Mouse (Mus musculus) liver, embryonic 12.5 days (tissue): ENCODE measurements around the gene Adamtsl1. TPM values are rescaled to one million over a fixed set of nuclear protein-coding genes. Genes with fewer than 3 reads are reported as not detected.

Source experiments
- ATAC-seq: fragments of 200-750 bp; cut with Nextera tagmentation; 2 replicates; pipeline ENCODE4 v1.8.0; 2017; ENCODE audit warnings: moderate number of reproducible peaks, mild to moderate bottlenecking, moderate library complexity
- H3K27ac ChIP-seq: fragments of 300-500 bp; sonication (generic); 2 replicates; pipeline ENCODE4 v1.5.1; 2016; ENCODE audit warnings: mild to moderate bottlenecking
- H3K27me3 ChIP-seq: fragments of 300-500 bp; sonication (generic); replicated peaks from 2 replicates; pipeline ENCODE4 v1.6.1; 2016; ENCODE audit warnings: mild to moderate bottlenecking, moderate library complexity
- H3K36me3 ChIP-seq: fragments of 300-500 bp; sonication (generic); 2 replicates; pipeline ENCODE4 v1.6.1; 2016; ENCODE audit warnings: mild to moderate bottlenecking, moderate library complexity
- H3K4me1 ChIP-seq: fragments of 300-500 bp; sonication (generic); 2 replicates; pipeline ENCODE4 v1.6.1; 2016
- H3K4me2 ChIP-seq: fragments of 300-500 bp; sonication (generic); 2 replicates; pipeline ENCODE4 v1.6.1; 2016; ENCODE audit warnings: mild to moderate bottlenecking, moderate library complexity
- H3K4me3 ChIP-seq: fragments of 300-500 bp; sonication (generic); 2 replicates; pipeline ENCODE4 v1.5.1; 2016; ENCODE audit warnings: mild to moderate bottlenecking, moderate library complexity
- H3K9ac ChIP-seq: fragments of 300-500 bp; sonication (generic); 2 replicates; pipeline ENCODE4 v1.6.1; 2016; ENCODE audit warnings: mild to moderate bottlenecking, moderate library complexity
- H3K9me3 ChIP-seq: fragments of 300-500 bp; sonication (generic); replicated peaks from 2 replicates; pipeline ENCODE4 v1.6.1; 2016; ENCODE audit warnings: mild to moderate bottlenecking, moderate library complexity
- WGBS: fragments of 180-500 bp; shearing (Covaris S2); methylation state at CpG from one replicate; pipeline ENCODE4 v1.1.7; 2016; ENCODE audit not compliant: insufficient replicate concordance; 5-methylcytosine and 5-hydroxymethylcytosine counted together
- polyA plus RNA-seq: library from polyadenylated mRNA; unstranded; fragments of >200 nt; fragmentation: Nextera tagmentation; extraction: Ambion mirVana; gene quantifications from 2 replicates; pipeline ENCODE4 v1.2.1, GENCODE M21; 2016

Gene Adamtsl1
- polyA plus RNA-seq, 1 experiment from 2014 or later, result 2.4 TPM

DNA sequence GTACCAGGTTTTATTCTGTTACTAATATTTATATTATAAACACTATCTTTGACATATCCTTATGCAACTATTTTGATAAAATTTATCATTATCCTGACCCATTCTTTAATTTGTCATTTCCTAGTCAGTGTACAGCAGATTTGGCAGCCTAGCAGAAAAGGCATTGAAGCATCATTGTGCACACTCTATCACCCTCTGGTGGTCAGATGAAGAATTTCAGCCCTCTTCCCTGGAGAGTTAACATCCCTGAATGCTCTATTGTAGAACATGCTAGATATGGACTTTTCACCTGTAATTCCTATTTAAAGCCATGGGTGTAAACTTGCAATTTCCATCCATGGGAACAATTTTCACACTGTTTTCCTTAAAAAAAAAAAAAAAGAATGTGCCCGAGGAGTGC lies 305.2 kb downstream of the Adamtsl1 start:
- no peak overlapping the region for H3K9ac ChIP-seq
- no peak overlapping the region for H3K4me3 ChIP-seq
- no peaks in the 10 kb centered on the region for H3K9me3 ChIP-seq
- no peaks in the 10 kb centered on the region for H3K27me3 ChIP-seq
- no peak for ATAC-seq
- H3K4me2 ChIP-seq, result no peak overlapping the region
- no peak overlapping the region for H3K27ac ChIP-seq
- H3K36me3 ChIP-seq, result no peaks in the 10 kb centered on the region
- H3K4me1 ChIP-seq, result no peaks in the 10 kb centered on the region
- whole genome bisulfite sequencing, result 63% methylated on average over 1 of the region's 1 CpGs

DNA sequence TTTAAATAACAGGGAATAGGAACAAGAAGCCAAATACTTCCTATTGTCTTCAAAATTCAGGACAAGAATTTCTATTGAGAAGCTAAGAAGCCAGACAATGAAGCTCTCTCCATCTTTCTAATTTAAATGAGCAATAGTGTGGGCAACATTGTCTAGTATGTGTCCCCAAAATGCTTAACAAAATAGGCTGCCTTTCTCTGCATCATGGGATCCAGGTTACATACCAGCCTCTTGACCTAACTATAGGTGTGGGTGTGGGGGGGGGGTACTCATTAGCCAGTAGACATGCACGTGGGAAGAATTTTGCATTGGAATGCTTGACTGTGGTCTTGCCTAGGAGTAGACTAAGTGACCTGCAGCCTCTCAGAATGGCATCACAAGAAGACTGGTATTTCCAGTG lies 305.9 kb downstream of the Adamtsl1 start:
- no peaks in the 10 kb centered on the region for H3K9me3 ChIP-seq
- H3K27me3 ChIP-seq, result no peaks in the 10 kb centered on the region
- no peak overlapping the region for H3K9ac ChIP-seq
- 25% methylated on average over 1 of the region's 1 CpGs for WGBS
- H3K36me3 ChIP-seq, result no peaks in the 10 kb centered on the region
- no peak overlapping the region for H3K4me3 ChIP-seq
- no peak overlapping the region for H3K27ac ChIP-seq
- no peaks in the 10 kb centered on the region for H3K4me1 ChIP-seq
- no peak overlapping the region for H3K4me2 ChIP-seq
- ATAC-seq, result no peak

DNA sequence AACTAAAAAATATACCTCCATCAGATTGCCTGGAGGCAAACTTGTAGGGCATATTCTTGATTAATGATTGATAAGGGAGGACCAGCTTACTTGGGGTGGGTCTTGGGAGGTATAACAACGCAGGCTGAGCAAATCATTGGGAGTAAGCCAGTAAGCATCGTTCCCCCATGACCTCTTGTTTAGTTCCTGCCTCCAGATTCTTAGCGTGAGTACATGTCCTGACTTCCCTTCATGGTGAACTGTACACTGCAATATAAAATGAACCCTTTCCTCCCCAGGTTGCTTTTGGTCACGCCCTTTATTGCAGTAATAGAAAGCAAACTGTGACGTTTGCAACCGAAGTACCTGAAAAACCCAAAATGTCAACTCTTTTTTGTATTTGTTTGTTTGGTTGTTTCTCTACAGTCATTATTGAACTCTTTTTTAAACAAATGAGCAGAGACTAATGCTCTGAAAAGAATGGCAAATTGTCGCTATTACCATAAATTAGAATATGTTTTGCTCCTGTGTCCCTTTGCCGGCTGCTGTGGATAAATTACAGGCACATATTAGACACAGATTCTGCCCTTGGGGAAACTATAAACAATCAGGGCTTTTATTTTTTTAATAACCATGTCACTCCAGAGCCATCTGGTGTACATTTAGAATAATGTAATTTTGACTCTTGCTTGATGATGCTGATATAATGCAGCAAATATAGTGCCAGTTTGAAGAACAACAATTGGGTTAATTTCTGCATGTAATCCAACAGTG lies 310.2 kb downstream of the Adamtsl1 start:
- ATAC-seq, result no peak
- Histone ChIP-seq H3K4me3 (no peak overlapping the region), H3K4me2 (no peak overlapping the region), H3K9me3 (no peaks in the 10 kb centered on the region), H3K27ac (no peak overlapping the region), H3K27me3 (no peaks in the 10 kb centered on the region), H3K36me3 (no peaks in the 10 kb centered on the region), H3K9ac (no peak overlapping the region), H3K4me1 (no peaks in the 10 kb centered on the region)
- WGBS, result 69% methylated on average over 8 of the region's 8 CpGs

DNA sequence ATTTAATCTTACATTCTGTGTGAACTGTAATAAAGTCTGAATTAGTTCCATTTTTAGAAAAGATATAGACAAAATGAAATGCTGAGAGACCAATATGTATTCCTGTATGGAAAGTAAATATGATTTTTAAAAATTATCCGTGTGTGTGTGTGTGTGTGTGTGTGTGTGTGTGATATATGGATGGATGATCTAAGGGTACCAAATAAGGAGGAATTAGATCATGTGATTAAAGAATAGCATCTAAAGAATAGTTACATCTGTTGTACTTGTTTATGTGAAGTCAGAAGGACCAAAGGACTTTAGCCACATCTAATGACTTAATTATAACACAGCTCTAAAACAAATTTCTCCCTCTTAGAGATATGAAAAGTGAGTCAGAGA lies 310.7 kb downstream of the Adamtsl1 start:
- no peaks in the 10 kb centered on the region for H3K4me1 ChIP-seq
- H3K9ac ChIP-seq, result no peak overlapping the region
- no peak overlapping the region for H3K27ac ChIP-seq
- H3K4me3 ChIP-seq, result no peak overlapping the region
- no peaks in the 10 kb centered on the region for H3K9me3 ChIP-seq
- no peak overlapping the region for H3K4me2 ChIP-seq
- H3K36me3 ChIP-seq, result no peaks in the 10 kb centered on the region
- no peak for ATAC-seq
- 45% methylated on average over 1 of the region's 1 CpGs for WGBS
- no peaks in the 10 kb centered on the region for H3K27me3 ChIP-seq

DNA sequence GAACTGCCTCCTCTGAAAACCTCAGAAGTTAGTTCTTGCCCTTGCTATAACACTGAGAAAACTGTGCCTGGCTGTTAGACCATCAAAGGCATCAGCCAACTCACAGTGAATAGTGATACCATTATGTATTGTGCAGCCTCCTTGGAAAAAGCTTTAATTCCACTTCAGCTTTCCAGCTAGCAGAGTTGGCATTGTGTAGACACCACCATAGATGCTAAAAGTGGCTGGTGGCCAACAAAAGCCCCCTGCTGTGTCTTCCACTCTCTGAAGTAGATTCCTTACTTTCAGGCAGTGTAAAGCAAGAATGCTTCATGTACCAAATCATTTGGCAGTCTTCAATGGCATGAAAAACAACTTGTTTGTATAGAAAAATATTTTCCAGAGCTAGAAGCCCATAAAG lies 323.1 kb downstream of the Adamtsl1 start:
- H3K27ac ChIP-seq, result no peak overlapping the region
- no peaks in the 10 kb centered on the region for H3K4me1 ChIP-seq
- no peaks in the 10 kb centered on the region for H3K36me3 ChIP-seq
- no peaks in the 10 kb centered on the region for H3K27me3 ChIP-seq
- no peak overlapping the region for H3K9ac ChIP-seq
- H3K4me3 ChIP-seq, result no peak overlapping the region
- H3K4me2 ChIP-seq, result no peak overlapping the region
- H3K9me3 ChIP-seq, result no peaks in the 10 kb centered on the region
- ATAC-seq, result no peak

DNA sequence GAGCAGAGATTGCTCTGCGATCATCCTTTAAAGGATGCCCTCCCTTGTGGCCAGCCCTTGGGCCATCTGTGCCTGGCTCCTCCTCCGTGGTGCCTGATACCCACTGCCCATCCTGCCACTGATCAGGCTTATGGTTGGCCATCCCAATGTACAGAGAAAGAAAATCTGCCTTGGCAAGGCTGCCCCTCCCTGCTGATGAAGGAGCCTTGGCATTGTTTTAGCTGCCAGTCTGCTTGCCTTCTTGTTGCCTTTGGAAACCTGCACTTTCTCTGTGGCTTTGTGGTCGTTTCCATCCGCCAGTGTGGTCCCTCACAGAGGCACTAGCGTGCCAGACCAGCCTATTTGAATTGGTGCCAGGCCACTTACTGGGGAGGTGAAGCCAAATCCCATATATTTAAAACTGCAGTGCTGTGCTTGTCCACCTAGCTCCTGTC lies 323.6 kb downstream of the Adamtsl1 start:
- no peaks in the 10 kb centered on the region for H3K4me1 ChIP-seq
- no peak overlapping the region for H3K9ac ChIP-seq
- H3K4me3 ChIP-seq, result no peak overlapping the region
- no peaks in the 10 kb centered on the region for H3K27me3 ChIP-seq
- no peak overlapping the region for H3K4me2 ChIP-seq
- H3K27ac ChIP-seq, result no peak overlapping the region
- no peak for ATAC-seq
- H3K9me3 ChIP-seq, result no peaks in the 10 kb centered on the region
- no peaks in the 10 kb centered on the region for H3K36me3 ChIP-seq
- WGBS, result 47% methylated on average over 5 of the region's 5 CpGs

DNA sequence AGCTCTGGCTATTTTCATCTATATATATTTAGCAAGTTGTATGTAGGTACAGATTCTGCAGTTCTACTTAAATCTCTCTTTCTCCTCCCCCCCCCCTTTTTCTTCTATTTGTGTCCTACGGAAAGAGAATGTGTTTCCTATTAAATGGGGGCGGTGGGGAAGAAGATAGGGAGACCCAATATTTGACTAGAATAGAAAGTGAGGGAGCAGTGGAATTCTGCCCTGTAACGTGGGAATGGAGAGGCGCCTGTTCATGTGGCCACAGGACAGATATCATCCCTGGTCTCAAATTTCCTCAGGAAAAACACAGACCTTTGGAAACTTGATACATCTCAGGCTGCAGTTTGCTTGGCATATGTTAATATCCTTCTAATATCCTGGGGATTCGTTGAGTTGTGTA lies 324.1 kb downstream of the Adamtsl1 start:
- WGBS, result 53% methylated on average over 5 of the region's 5 CpGs
- no peaks in the 10 kb centered on the region for H3K4me1 ChIP-seq
- H3K4me2 ChIP-seq, result no peak overlapping the region
- no peaks in the 10 kb centered on the region for H3K27me3 ChIP-seq
- H3K9me3 ChIP-seq, result no peaks in the 10 kb centered on the region
- H3K4me3 ChIP-seq, result no peak overlapping the region
- no peak overlapping the region for H3K9ac ChIP-seq
- no peaks in the 10 kb centered on the region for H3K36me3 ChIP-seq
- H3K27ac ChIP-seq, result no peak overlapping the region
- no peak for ATAC-seq

DNA sequence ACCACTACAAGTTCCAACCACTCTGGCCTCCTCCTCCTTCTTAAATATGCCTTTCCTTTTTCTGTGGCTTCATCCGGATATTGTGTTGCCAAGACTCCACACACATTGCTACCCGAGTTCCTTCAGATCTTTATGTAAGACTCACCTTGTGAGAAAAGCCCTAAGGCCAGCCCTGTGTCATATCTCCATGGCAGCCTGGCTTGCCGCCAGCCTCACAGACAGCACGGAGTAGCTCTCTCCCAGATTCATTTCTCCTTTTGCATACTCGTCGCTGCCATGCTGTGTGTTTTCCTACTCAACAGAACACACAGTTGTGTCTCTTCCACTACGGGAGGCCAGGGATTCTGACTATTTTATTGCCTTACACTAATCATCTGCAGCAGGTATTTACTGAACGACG lies 328.1 kb downstream of the Adamtsl1 start:
- Histone ChIP-seq H3K4me3 (no peak overlapping the region), H3K9ac (no peak overlapping the region), H3K4me2 (no peak overlapping the region), H3K27ac (no peak overlapping the region), H3K27me3 (no peaks in the 10 kb centered on the region), H3K4me1 (no peaks in the 10 kb centered on the region), H3K9me3 (no peaks in the 10 kb centered on the region), H3K36me3 (no peaks in the 10 kb centered on the region)
- ATAC-seq, result no peak
- 69% methylated on average over 9 of the region's 9 CpGs for WGBS

DNA sequence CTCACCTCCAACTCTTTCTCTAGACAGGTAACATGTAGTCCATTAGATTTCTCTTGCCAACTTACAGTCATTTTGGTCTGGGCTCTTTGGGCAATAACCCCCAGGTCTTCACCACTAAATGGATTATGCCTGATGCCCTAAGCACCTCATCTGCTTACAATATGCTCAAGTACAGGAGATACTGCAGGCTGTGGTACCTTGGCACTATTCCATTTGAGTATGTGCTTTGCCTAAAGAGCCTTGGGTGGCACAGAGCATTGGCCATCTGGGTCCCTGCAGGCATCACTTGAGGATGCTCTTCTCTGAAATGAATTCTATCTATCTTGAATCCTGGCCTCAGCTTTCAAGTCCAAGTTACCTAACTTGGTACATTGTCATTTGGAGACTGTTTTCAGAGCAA lies 330.4 kb downstream of the Adamtsl1 start:
- Histone ChIP-seq H3K27ac (no peak overlapping the region), H3K4me2 (no peak overlapping the region), H3K9me3 (no peaks in the 10 kb centered on the region), H3K4me1 (no peaks in the 10 kb centered on the region), H3K27me3 (no peaks in the 10 kb centered on the region), H3K4me3 (no peak overlapping the region), H3K9ac (no peak overlapping the region), H3K36me3 (no peaks in the 10 kb centered on the region)
- ATAC-seq, result no peak

DNA sequence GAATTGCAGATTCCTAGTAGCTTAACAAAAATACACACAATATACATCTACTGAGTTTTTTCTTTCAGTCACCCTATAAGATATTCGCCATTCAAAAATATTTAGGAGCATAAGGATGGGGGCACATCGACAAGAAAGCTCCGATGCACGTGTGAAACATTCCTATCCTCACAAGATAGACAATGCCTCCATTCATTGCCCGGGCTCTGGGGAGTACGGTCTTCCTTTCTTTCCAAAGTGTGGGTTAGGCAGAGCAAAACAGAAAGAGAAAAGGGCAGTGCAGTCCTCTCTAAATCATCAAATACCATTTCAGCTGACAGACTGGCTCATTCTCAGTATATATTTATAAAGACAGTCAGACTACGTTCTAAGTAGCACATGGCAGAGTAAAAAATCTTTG lies 332.0 kb downstream of the Adamtsl1 start:
- no peaks in the 10 kb centered on the region for H3K36me3 ChIP-seq
- no peaks in the 10 kb centered on the region for H3K9me3 ChIP-seq
- no peaks in the 10 kb centered on the region for H3K27me3 ChIP-seq
- H3K4me2 ChIP-seq, result no peak overlapping the region
- ATAC-seq, result no peak
- H3K27ac ChIP-seq, result no peak overlapping the region
- no peaks in the 10 kb centered on the region for H3K4me1 ChIP-seq
- WGBS, result 64% methylated on average over 7 of the region's 7 CpGs
- no peak overlapping the region for H3K9ac ChIP-seq
- no peak overlapping the region for H3K4me3 ChIP-seq

DNA sequence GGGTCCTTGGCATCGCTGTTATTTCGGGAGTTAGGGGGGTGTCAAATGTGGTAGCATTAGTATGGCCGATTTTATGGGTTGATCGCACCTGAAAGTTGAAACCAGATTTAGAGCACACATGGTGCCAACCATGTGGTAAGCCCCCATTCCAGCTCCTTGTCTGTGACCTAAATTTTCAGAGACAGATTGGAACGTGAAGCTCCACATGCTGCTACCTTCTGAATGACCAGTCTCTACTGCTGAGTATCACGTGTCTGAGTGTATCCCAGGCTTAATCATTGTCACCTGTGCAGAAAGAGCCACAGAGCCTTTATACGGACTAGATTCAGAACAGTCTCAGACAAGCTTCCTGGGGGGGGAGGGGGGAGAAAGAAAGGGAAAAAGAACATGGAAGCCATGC lies 339.4 kb downstream of the Adamtsl1 start:
- no peaks in the 10 kb centered on the region for H3K9me3 ChIP-seq
- no peaks in the 10 kb centered on the region for H3K36me3 ChIP-seq
- WGBS, result 66% methylated on average over 7 of the region's 7 CpGs
- no peaks in the 10 kb centered on the region for H3K4me1 ChIP-seq
- H3K9ac ChIP-seq, result no peak overlapping the region
- ATAC-seq, result no peak
- H3K4me2 ChIP-seq, result no peak overlapping the region
- no peak overlapping the region for H3K27ac ChIP-seq
- H3K4me3 ChIP-seq, result no peak overlapping the region
- H3K27me3 ChIP-seq, result no peaks in the 10 kb centered on the region

DNA sequence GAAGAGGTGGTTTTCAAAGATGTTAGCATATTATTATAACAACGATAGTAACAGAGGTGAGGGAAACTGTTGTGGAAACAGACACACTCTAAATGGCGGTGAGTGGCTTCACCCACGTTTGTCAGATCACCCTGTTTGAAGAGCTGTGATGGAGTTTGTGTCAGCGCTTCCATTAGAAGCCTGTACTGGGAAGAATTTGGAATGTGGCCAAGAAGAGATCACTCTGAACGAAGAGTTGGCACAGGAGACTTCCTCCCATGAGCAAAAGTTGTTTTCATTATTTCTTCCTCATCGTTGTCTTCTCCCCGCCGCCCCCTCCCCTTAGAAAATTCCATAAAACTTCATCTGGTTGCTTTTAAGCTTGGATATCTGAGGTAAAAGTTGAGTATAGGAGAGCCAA lies 340.5 kb downstream of the Adamtsl1 start:
- H3K36me3 ChIP-seq, result no peaks in the 10 kb centered on the region
- H3K4me2 ChIP-seq, result no peak overlapping the region
- 64% methylated on average over 8 of the region's 8 CpGs for WGBS
- no peak overlapping the region for H3K27ac ChIP-seq
- no peak overlapping the region for H3K9ac ChIP-seq
- H3K9me3 ChIP-seq, result no peaks in the 10 kb centered on the region
- no peaks in the 10 kb centered on the region for H3K27me3 ChIP-seq
- no peak overlapping the region for H3K4me3 ChIP-seq
- ATAC-seq, result no peak
- H3K4me1 ChIP-seq, result no peaks in the 10 kb centered on the region

DNA sequence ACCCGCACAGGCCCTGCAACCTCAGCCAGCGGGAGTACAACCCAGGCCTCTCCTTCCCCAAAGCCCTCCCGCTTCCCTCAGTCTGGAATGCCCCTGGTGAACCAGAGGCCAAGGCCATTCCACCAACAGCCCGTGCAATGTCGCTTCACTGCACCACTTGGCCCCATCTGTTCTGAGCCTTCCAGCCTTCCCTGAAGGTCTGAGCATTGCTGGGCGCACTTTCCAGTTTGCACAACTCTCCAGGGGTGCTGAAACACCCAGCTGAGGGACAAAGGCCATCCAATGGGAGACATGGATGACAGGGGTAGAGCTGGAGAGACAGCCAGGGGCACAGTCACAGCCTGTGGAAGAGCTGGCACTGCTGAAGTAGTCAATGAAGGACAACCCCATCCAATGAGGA lies 365.4 kb downstream of the Adamtsl1 start:
- Histone ChIP-seq H3K27me3 (no peaks in the 10 kb centered on the region), H3K4me3 (no peak overlapping the region), H3K9me3 (no peaks in the 10 kb centered on the region), H3K4me1 (no peaks in the 10 kb centered on the region), H3K27ac (no peak overlapping the region), H3K36me3 (no peaks in the 10 kb centered on the region), H3K4me2 (no peak overlapping the region), H3K9ac (no peak overlapping the region)
- 60% methylated on average over 6 of the region's 6 CpGs for WGBS
- no peak for ATAC-seq
